Mouse (Mus musculus): ENCODE measurements around the gene Ivns1abp.

DNA sequence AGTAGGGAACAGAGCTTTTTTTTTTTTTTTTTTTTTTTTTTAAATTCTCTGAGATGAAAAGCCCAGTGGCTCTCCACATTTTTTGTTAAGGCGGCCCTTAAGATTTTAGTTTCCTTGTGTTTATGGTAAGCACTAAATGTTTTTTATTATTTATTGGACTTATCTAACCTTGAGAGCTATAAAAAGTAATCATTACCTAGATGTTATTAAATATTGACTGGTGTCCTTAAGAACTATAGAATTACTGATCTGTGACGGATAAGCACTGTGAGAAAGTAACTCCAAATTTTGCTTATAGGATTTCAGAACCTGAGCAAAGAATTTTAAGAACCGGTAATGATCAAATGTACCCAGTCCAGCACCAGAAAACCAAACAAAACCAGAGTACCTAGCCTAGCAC, 11.5 kb upstream of the Ivns1abp start:
- TF ChIP-seq POLR2A (IDR thresholded peaks at IDR 0.05; ENCODE audit: control insufficient read depth, extremely low read depth, insufficient read depth, low read length, poor library complexity) (no peak), CTCF (IDR thresholded peaks at IDR 0.05; ENCODE audit: borderline replicate concordance, control insufficient read depth, extremely low read depth, insufficient read depth, low read length, poor library complexity) (no peak)

Measured in thymus, adult 2 months (tissue).